Mouse (Mus musculus): ENCODE results near the gene Pex26.

GRCm38 (mm10) chr6:121143439-121143838, 40.0 kb upstream of the Pex26 start:
- TF ChIP-seq POLR2A (IDR thresholded peaks at IDR 0.05; ENCODE audit: extremely low read depth, insufficient read depth, low read length) (no peak), CTCF (IDR thresholded peaks at IDR 0.05; ENCODE audit: low read depth, low read length) (no peak)

All from liver, adult 2 months (tissue).